Mouse (Mus musculus) CD4-positive, CD25-positive, alpha-beta regulatory T cell, adult 2 months (primary cell): ENCODE results near the gene Asic3.
A peak's percentile ranks its signal among the peaks of the same experiment; 100 is the strongest.
"Not testable (repeated sequence)": the region's sequence is repeated elsewhere in the genome, so short reads cannot be mapped to it uniquely, and the experiment has no call there.

ENCODE experiments used
- DNase-seq: peaks from one replicate; pipeline ENCODE4 v3.0.0-alpha.2; 2012; ENCODE audit warnings: low read depth, low spot score

Asic3 gene

DNA sequence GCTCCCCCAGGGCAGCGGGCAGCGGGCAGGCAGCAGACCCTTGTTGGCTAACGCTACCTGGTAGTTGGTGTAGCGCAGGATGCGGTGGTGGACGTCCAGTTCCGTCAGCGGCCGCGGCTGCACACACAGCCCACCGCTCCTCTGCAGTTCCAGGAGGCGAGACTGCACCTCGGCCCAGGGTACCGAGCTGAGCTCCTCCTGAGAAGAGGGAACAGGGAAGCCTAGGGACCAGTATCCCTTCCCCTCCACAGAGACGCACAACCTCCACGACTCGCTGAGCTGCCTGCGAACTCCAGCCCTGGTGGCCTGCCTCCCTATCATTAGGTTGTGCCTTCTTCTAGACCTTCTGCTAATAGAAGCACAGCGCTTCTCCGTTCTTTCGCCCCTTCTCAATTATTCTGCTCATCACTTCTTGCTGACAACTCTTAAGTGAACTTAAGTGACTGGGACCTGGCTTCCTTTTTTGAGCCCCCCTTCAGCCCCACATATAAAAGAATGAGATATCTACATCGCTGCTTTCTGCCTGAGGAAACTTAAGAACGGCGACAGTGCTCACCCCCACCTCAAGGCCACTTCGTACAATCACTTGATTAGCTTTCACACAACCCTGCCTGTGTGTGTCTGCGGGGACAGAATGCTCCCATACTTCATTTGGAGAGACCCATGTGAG lies 24.8 kb upstream of the Asic3 start:
- no peak for DNase-seq

- peak; percentile 74 for DNase-seq
Measured at GRCm38 (mm10) chr5:24389011-24389657, 24.1 kb upstream of the Asic3 start.

GRCm38 (mm10) chr5:24389658-24390020 lies 23.6 kb upstream of the Asic3 start:
- no peak for DNase-seq

DNA sequence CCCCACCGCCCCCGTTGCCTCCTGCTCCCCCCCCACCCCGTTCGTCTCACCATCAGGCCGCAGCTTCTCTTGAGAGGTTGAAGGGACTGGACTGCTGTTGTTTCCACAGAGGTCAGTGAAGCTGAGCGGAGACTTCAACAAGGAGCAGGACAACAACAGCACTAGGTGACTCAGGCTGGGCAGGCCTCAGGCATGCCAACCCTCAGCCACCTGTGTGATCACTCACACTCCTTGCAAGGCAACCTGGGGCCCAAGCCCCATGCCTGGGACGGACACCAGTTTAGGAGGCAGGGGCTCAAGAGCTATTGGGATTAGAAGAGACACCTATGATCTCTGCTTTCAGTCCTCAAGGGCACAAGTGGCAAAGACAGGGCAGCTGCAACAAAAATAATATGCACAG lies 21.3 kb upstream of the Asic3 start, which contains the start of gene Atg9b:
TSS of gene Atg9b (minus strand) at position 280 of the 400 bp plus-strand sequence.
- DNase-seq: no peak

DNA sequence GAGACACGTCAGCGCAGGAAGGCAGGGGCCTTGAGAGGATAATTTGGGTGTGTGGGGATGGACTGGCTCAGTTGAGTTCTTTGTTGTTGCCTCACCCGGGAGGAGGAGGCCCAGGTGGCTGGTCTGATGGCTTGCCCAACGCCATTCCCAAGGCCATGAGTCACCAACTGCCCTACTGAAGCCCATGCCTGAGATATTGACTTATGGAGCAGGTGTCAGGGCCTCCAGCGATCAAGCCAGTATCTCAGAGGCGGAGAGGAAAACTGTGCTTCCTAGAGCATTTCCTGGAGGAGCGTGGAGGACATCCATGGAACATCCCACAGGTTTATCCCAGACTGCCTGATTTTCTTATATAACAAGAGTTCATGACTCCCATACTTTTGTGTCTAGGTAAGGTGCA lies 20.5 kb upstream of the Asic3 start:
- DNase-seq: no peak

DNA sequence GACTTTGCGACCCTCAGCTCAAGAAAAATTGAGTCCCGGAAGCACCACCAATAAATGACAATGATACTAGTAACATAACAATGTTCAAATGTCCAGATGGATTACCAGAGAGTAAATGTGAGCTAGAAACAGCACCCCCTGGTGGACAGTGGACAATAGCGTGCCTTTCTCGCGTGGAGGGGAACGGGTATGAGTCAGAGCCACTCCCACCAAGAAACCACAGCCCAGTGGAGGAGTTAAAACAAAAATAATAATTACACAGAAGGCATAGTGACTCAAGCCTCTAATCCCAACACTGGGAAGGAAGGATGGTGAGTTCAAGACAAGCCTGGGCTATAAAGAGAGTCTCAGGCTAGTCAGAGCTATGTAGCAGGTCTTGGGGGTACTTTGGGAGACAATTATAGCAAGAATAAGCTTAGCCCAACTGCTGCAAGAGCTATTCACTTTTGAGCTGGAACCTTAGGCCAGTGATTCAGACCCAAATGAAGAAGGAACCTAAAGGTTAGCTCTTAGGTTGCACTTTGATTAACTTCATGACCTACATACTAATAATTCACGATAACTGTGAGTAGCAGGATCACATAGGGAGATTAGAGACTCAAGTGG lies 19.7 kb upstream of the Asic3 start, which contains the start of gene Abcb8:
TSS of gene Abcb8 (plus strand) at position 272 of the 606 bp plus-strand sequence.
- DNase-seq: peak; percentile 94

- peak; percentile 95 for DNase-seq
Measured at GRCm38 (mm10) chr5:24394165-24394894, 18.9 kb upstream of the Asic3 start.

DNA sequence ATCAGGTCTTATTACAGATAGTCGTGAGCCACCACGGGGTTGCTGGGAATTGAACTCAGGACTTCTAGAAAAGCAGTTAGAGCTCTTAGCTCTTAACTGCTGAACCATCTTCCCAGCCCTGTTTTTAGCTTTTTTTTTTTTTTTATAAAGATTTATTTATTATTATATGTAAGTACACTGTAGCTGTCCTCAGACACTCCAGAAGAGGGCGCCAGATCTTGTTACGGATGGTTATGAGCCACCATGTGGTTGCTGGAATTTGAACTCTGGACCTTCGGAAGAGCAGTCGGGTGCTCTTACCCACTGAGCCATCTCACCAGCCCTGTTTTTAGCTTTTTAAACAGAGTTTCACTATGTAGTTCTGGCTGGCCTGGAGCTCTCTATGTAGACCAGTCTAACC lies 16.9 kb upstream of the Asic3 start:
- DNase-seq: not testable (repeated sequence)

- no peak for DNase-seq
Measured at GRCm38 (mm10) chr5:24399686-24400085, 13.5 kb upstream of the Asic3 start.

DNA sequence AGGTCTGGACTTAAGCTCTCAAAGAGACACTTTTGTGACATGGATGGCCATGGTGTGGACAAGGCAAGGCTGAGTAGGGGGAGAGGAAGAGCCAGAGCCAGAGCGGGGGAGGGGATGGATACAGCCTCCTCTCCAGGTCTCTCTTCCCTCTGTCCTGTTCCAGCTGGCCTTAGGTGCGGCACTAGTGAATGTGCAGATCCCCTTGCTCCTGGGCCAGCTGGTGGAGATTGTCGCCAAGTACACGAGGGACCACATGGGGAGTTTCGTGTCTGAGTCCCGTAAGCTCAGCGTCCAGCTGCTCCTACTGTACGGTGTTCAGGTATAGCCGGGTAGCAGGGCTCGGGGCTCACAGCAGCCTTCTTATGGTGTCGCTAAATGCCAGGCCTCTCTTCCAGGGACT lies 12.8 kb upstream of the Asic3 start:
- DNase-seq: no peak

GRCm38 (mm10) chr5:24400911-24401605 lies 12.1 kb upstream of the Asic3 start:
- DNase-seq: no peak

GRCm38 (mm10) chr5:24401969-24402368 lies 11.2 kb upstream of the Asic3 start:
- DNase-seq: no peak

DNA sequence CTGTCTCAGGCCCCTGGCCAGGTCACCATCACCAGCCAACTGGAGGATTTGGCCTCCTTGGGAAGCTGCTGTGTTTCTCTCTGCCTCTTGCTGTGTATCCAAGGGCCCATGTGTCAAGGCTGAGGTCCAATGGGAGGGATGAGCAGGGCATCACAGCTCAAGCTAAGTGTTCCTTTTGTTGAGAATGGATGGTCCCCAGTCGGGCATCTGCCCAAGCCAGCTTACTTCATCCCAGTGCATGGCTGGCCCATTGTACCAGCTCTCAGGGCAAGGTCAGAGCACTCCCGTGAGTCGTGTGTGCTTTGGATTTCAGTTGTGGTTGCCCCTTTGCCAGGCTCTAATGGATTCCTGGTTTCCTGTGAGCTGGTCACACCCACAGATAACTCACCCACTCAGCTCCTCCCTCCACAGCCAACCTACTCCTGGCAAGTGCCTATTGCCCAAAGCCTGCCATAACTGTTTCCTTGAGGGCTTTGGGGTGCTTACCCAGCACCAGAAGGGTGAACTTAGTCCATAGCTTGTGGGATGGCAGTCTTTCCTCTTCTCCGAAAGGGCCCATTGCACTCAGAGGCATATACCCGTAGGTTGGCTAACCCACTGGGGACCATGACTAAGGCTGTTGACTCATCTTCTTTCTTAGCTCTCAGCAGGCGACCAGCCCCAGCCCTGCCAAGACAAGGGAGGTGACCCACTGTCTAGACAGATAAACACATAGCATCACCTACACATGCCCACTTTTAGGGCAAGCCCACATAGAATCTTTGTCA lies 8.4 kb upstream of the Asic3 start:
- no peak for DNase-seq

DNA sequence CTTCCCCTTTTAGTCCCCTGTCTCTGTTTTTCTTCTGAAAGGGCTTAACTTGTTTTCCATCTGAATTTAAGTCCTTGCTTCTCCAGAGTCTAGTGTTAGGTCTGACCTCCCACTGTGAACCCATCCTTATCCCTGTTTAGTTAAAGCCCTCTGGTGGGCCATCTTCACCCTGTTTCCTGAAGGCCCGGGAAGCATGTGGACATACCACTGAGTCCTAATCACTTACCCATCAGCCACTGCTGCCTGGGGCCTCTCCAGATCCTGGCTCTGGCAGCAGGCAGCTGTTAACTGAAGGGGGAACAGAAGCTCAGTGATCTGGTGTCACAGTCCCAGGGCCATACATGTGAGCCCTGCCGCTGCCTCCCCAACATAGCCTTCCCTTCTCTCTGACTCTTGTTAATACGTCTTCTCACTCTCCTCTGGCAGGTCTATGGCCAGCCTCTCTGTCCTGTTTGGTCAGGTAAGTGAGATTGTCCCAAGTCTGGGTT lies 7.8 kb upstream of the Asic3 start:
- DNase-seq: no peak

- DNase-seq: no peak
Measured at GRCm38 (mm10) chr5:24408651-24409050, 4.5 kb upstream of the Asic3 start.

DNA sequence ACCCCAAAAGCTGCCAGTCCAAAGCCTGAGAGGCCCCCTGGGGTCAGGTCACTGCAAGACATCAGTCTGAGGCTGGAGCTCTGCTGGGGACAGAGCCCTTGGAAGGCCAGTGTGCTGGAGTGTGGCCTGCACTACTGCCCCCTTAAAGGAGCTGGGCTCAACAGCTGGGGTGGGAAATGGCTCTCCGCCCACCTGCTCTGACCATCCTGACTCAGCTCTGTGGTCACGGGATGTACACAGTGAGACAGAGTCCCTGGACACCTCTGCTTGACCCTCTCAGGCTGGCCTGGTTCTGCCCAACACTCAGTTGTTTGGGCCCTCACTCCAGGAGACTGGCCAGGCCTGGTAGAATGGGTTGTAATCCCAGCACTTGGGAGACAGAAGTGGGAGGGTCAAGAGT lies 3.7 kb upstream of the Asic3 start:
- no peak for DNase-seq

DNA sequence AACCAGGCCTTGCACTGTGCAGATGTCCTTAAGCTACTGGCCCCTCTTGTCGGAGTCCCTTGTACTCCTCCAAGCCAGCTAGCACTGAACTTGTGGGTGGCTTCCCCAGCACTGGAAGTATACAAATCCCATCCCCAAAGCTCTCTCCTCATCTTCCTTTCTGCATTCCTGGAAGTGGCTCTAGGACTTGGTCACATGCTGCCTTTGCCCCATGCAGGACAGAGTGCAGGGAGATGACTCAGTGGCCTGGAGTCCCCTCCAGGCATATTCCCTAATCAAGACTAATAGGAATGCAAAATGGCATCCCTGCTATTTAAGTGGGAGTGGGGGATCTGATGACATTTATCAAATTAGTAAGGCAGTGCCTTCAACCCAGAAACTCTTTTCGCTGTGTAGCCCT lies 1.1 kb upstream of the Asic3 start:
- DNase-seq: no peak

GRCm38 (mm10) chr5:24413938-24414337 lies 746 bp downstream of the Asic3 start:
- no peak for DNase-seq

- peak; percentile 85 for DNase-seq
Measured at GRCm38 (mm10) chr5:24416222-24416736, 3.1 kb downstream of the Asic3 start.

DNA sequence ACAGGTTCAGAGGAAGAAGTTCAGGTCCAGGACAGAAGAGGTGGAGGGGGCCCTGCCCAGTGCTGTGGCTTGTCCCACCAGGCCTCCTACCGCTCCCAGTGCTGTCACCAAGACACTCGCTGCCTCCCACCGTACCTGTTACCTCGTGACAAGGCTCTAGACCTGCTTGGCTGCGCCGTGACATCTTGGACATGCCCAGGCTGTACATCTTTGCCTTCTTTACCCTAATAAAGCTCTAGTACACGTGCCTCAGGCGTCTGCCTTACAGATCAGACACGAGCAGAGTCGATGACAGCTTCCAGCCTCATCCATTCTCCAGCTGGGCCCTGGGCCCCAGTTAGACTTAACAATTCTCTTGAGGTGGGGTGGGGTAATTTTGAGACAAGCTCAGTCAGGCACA lies 4.4 kb downstream of the Asic3 start:
- no peak for DNase-seq

DNA sequence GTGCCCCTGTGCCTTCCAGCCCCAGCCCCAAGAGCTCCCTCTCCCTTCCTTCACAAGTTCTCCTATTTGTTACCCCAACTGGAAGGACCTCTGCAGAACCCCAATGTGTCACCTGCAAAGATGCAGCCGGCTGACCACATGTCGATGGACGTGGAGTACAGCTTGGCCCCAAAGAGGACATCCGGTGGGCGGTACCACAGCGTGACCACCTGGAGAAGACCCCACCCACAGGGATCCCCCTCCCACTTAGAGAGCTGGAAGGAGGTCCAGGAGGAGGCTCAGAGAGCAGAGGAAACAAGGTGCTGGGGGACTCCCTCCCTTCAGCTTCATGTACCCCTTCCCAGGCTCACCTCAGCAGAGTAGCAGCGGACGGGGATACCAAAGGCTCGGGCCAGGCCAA lies 7.2 kb downstream of the Asic3 start:
- no peak for DNase-seq
